Mouse (Mus musculus) hindbrain, embryonic 16.5 days (tissue): ENCODE data around the gene Mlkl. TPM values are rescaled to one million over a fixed set of nuclear protein-coding genes. Genes with fewer than 3 reads are reported as not detected.

Experiments
- ATAC-seq: fragments of 200-750 bp; cut with Nextera tagmentation; 2 replicates; pipeline ENCODE4 v1.8.0; 2017; ENCODE audit warnings: moderate TSS enrichment, moderate library complexity
- H3K27ac ChIP-seq: fragments of 300-500 bp; sonication (generic); 2 replicates; pipeline ENCODE4 v1.5.1; 2014; ENCODE audit warnings: low read depth, mild to moderate bottlenecking, control low read depth, low read length, moderate library complexity
- H3K27me3 ChIP-seq: fragments of 300-500 bp; sonication (generic); replicated peaks from 2 replicates; pipeline ENCODE4 v1.6.1; 2014; ENCODE audit warnings: low read length; ENCODE audit not compliant: control insufficient read depth, insufficient read depth
- H3K36me3 ChIP-seq: fragments of 300-500 bp; sonication (generic); 2 replicates; pipeline ENCODE4 v1.6.1; 2014; ENCODE audit warnings: mild to moderate bottlenecking, low read length, moderate library complexity, mixed read lengths; ENCODE audit not compliant: control insufficient read depth, insufficient read depth
- H3K4me1 ChIP-seq: fragments of 300-500 bp; sonication (generic); 2 replicates; pipeline ENCODE4 v1.6.1; 2014; ENCODE audit warnings: low read depth, low read length; ENCODE audit not compliant: control insufficient read depth, insufficient read depth
- H3K4me2 ChIP-seq: fragments of 300-500 bp; sonication (generic); 2 replicates; pipeline ENCODE4 v1.6.1; 2014; ENCODE audit warnings: mild to moderate bottlenecking, low read length, control low read depth, moderate library complexity
- H3K4me3 ChIP-seq: fragments of 300-500 bp; sonication (generic); 2 replicates; pipeline ENCODE4 v1.5.1; 2014; ENCODE audit warnings: mild to moderate bottlenecking, low read length, control low read depth, moderate library complexity
- H3K9ac ChIP-seq: fragments of 300-500 bp; sonication (generic); 2 replicates; pipeline ENCODE4 v1.6.1; 2014; ENCODE audit warnings: low read depth, mild to moderate bottlenecking, control low read depth, low read length, moderate library complexity
- H3K9me3 ChIP-seq: fragments of 300-500 bp; sonication (generic); 2 replicates; pipeline ENCODE4 v1.6.1; 2014; ENCODE audit warnings: mild to moderate bottlenecking, low read length, moderate library complexity; ENCODE audit not compliant: control insufficient read depth
- WGBS: fragments of 180-500 bp; shearing (Covaris S2); extraction: QIAGEN DNeasy Blood & Tissue Kit; methylation state at CpG from one replicate; pipeline ENCODE4 v1.1.7; 2014; 5-methylcytosine and 5-hydroxymethylcytosine counted together
- polyA plus RNA-seq: library from polyadenylated mRNA; unstranded; fragments of >200 nt; fragmentation: Nextera tagmentation; extraction: Ambion mirVana; gene quantifications from 2 replicates; pipeline ENCODE4 v1.2.1, GENCODE M21; 2015

Gene Mlkl
- polyA plus RNA-seq, 1 experiment from 2014 or later = 0.50 TPM

GRCm38 (mm10) chr8:111359936-111360335, 22.0 kb upstream of the Mlkl start:
- H3K4me1 ChIP-seq = no peaks in the 10 kb centered on the region
- H3K4me3 ChIP-seq = no peak overlapping the region
- H3K9me3 ChIP-seq = no peaks in the 10 kb centered on the region
- H3K27ac ChIP-seq = no peak overlapping the region
- 68% methylated on average over 5 of the region's 5 CpGs for WGBS
- H3K27me3 ChIP-seq = no peaks in the 10 kb centered on the region
- ATAC-seq = no peak
- H3K36me3 ChIP-seq = no peaks in the 10 kb centered on the region
- H3K9ac ChIP-seq = no peak overlapping the region
- no peak overlapping the region for H3K4me2 ChIP-seq

- 75% methylated on average over 1 of the region's 1 CpGs for WGBS
- Histone ChIP-seq H3K36me3 (no peaks in the 10 kb centered on the region), H3K9me3 (no peaks in the 10 kb centered on the region), H3K4me1 (no peaks in the 10 kb centered on the region), H3K9ac (no peak overlapping the region), H3K27me3 (no peaks in the 10 kb centered on the region), H3K4me3 (no peak overlapping the region), H3K4me2 (no peak overlapping the region), H3K27ac (no peak overlapping the region)
- ATAC-seq = no peak
Measured at GRCm38 (mm10) chr8:111358905-111359304, 20.9 kb upstream of the Mlkl start.

GRCm38 (mm10) chr8:111357433-111357832, 19.5 kb upstream of the Mlkl start:
- Histone ChIP-seq H3K36me3 (no peaks in the 10 kb centered on the region), H3K9me3 (no peaks in the 10 kb centered on the region), H3K27ac (no peak overlapping the region), H3K9ac (no peak overlapping the region), H3K4me2 (no peak overlapping the region), H3K4me3 (no peak overlapping the region), H3K4me1 (no peaks in the 10 kb centered on the region), H3K27me3 (no peaks in the 10 kb centered on the region)
- ATAC-seq = no peak
- 77% methylated on average over 4 of the region's 4 CpGs for WGBS

- H3K27me3 ChIP-seq = no peaks in the 10 kb centered on the region
- no peaks in the 10 kb centered on the region for H3K4me1 ChIP-seq
- no peak overlapping the region for H3K9ac ChIP-seq
- no peak overlapping the region for H3K4me3 ChIP-seq
- 83% methylated on average over 9 of the region's 9 CpGs for WGBS
- no peaks in the 10 kb centered on the region for H3K36me3 ChIP-seq
- H3K9me3 ChIP-seq = no peaks in the 10 kb centered on the region
- H3K27ac ChIP-seq = no peak overlapping the region
- H3K4me2 ChIP-seq = no peak overlapping the region
- ATAC-seq = peak; percentile 72; the same call in 1 of the 2 replicates
Measured at GRCm38 (mm10) chr8:111353497-111353896, 15.5 kb upstream of the Mlkl start.

GRCm38 (mm10) chr8:111352289-111352688, 14.3 kb upstream of the Mlkl start:
- Histone ChIP-seq H3K9ac (no peak overlapping the region), H3K4me3 (no peak overlapping the region), H3K4me1 (no peaks in the 10 kb centered on the region), H3K36me3 (no peaks in the 10 kb centered on the region), H3K27ac (no peak overlapping the region), H3K27me3 (no peaks in the 10 kb centered on the region), H3K9me3 (no peaks in the 10 kb centered on the region), H3K4me2 (no peak overlapping the region)
- no peak for ATAC-seq
- WGBS = 92% methylated on average over 5 of the region's 5 CpGs

- H3K36me3 ChIP-seq = no peaks in the 10 kb centered on the region
- H3K27ac ChIP-seq = no peak overlapping the region
- no peak for ATAC-seq
- no peak overlapping the region for H3K4me3 ChIP-seq
- H3K9me3 ChIP-seq = no peaks in the 10 kb centered on the region
- H3K27me3 ChIP-seq = no peaks in the 10 kb centered on the region
- 83% methylated on average over 6 of the region's 6 CpGs for WGBS
- H3K9ac ChIP-seq = no peak overlapping the region
- H3K4me2 ChIP-seq = no peak overlapping the region
- no peaks in the 10 kb centered on the region for H3K4me1 ChIP-seq
Measured at GRCm38 (mm10) chr8:111350577-111350976, 12.6 kb upstream of the Mlkl start.

- H3K9me3 ChIP-seq = no peaks in the 10 kb centered on the region
- no peaks in the 10 kb centered on the region for H3K36me3 ChIP-seq
- no peak overlapping the region for H3K9ac ChIP-seq
- peak; percentile 60; the same call in 1 of the 2 replicates for ATAC-seq
- 18% methylated on average over 5 of the region's 5 CpGs for WGBS
- no peak overlapping the region for H3K4me3 ChIP-seq
- peaks cover 9% of the 10 kb centered on the region for H3K27me3 ChIP-seq
- H3K27ac ChIP-seq = no peak overlapping the region
- H3K4me2 ChIP-seq = no peak overlapping the region
- H3K4me1 ChIP-seq = no peaks in the 10 kb centered on the region
Measured at GRCm38 (mm10) chr8:111343225-111343624, 5.2 kb upstream of the Mlkl start.

- Histone ChIP-seq H3K4me3 (no peak overlapping the region), H3K4me1 (no peaks in the 10 kb centered on the region), H3K36me3 (no peaks in the 10 kb centered on the region), H3K27me3 (peaks cover 9% of the 10 kb centered on the region), H3K9me3 (no peaks in the 10 kb centered on the region), H3K27ac (no peak overlapping the region), H3K9ac (no peak overlapping the region), H3K4me2 (no peak overlapping the region)
- ATAC-seq = no peak
- 79% methylated on average over 3 of the region's 3 CpGs for WGBS
Measured at GRCm38 (mm10) chr8:111340186-111340585, 2.2 kb upstream of the Mlkl start.

GRCm38 (mm10) chr8:111338370-111339208, 612 bp upstream of the Mlkl start:
- H3K27ac ChIP-seq = no peak overlapping the region
- ATAC-seq = no peak
- no peaks in the 10 kb centered on the region for H3K36me3 ChIP-seq
- 47% methylated on average over 12 of the region's 12 CpGs for WGBS
- H3K9ac ChIP-seq = no peak overlapping the region
- H3K4me3 ChIP-seq = peak overlapping the region; percentile 37
- no peaks in the 10 kb centered on the region for H3K4me1 ChIP-seq
- peak overlapping the region; percentile 57 for H3K4me2 ChIP-seq
- H3K27me3 ChIP-seq = peaks cover 9% of the 10 kb centered on the region
- H3K9me3 ChIP-seq = no peaks in the 10 kb centered on the region
